Mouse (Mus musculus) CD4-positive, CD25-positive, alpha-beta regulatory T cell, adult 2 months (primary cell): ENCODE results near the gene Mdm2.

ENCODE experiments used
- DNase-seq: peaks from one replicate; pipeline ENCODE4 v3.0.0-alpha.2; 2012; ENCODE audit warnings: low read depth, low spot score

Mdm2 gene

GRCm38 (mm10) chr10:117697561-117698115 is 12.9 kb downstream of the Mdm2 start:
- no peak for DNase-seq

- DNase-seq: no peak
Observed at GRCm38 (mm10) chr10:117696827-117697560, 13.6 kb downstream of the Mdm2 start.

- no peak for DNase-seq
Observed at GRCm38 (mm10) chr10:117696021-117696826, 14.3 kb downstream of the Mdm2 start.

GRCm38 (mm10) chr10:117695605-117696004 is 15.0 kb downstream of the Mdm2 start:
- no peak for DNase-seq

GRCm38 (mm10) chr10:117695027-117695426 is 15.5 kb downstream of the Mdm2 start:
- no peak for DNase-seq

- DNase-seq: no peak
Observed at GRCm38 (mm10) chr10:117694255-117694953, 16.2 kb downstream of the Mdm2 start.

GRCm38 (mm10) chr10:117692953-117693352 is 17.6 kb downstream of the Mdm2 start:
- DNase-seq: no peak

GRCm38 (mm10) chr10:117692173-117692572 is 18.4 kb downstream of the Mdm2 start:
- DNase-seq: no peak

GRCm38 (mm10) chr10:117691389-117691968 is 19.1 kb downstream of the Mdm2 start:
- DNase-seq: no peak

- DNase-seq: no peak
Observed at GRCm38 (mm10) chr10:117690770-117691296, 19.7 kb downstream of the Mdm2 start.

- DNase-seq: no peak
Observed at GRCm38 (mm10) chr10:117690101-117690352, 20.5 kb downstream of the Mdm2 start.

GRCm38 (mm10) chr10:117689297-117690100 is 21.1 kb downstream of the Mdm2 start:
- DNase-seq: no peak

- peak; percentile 47 for DNase-seq
Observed at GRCm38 (mm10) chr10:117688204-117689151, 22.1 kb downstream of the Mdm2 start.

- DNase-seq: no peak
Observed at GRCm38 (mm10) chr10:117687577-117687976, 23.0 kb downstream of the Mdm2 start.

GRCm38 (mm10) chr10:117687018-117687417 is 23.5 kb downstream of the Mdm2 start:
- no peak for DNase-seq

- no peak for DNase-seq
Observed at GRCm38 (mm10) chr10:117685849-117686591, 24.5 kb downstream of the Mdm2 start.

GRCm38 (mm10) chr10:117685171-117685848 is 25.2 kb downstream of the Mdm2 start:
- DNase-seq: no peak
